Mouse (Mus musculus): Measurements from ENCODE around the gene Slc35b2. TPM values are rescaled to one million over a fixed set of nuclear protein-coding genes. Genes with fewer than 3 reads are reported as not detected.

Gene Slc35b2
- polyA plus RNA-seq, 1 experiment = 66.2 TPM

- no peak for TF ChIP-seq GATA1 (IDR thresholded peaks at IDR 0.05; ENCODE audit: low read length)
Observed at GRCm38 (mm10) chr17:45584096-45584896, 20.6 kb downstream of the Slc35b2 start.

GRCm38 (mm10) chr17:45584939-45585678 is 21.4 kb downstream of the Slc35b2 start:
- no peak for TF ChIP-seq GATA1 (IDR thresholded peaks at IDR 0.05; ENCODE audit: low read length)

- no peak for TF ChIP-seq GATA1 (IDR thresholded peaks at IDR 0.05; ENCODE audit: low read length)
Observed at GRCm38 (mm10) chr17:45585725-45586448, 22.2 kb downstream of the Slc35b2 start.

- TF ChIP-seq GATA1 (IDR thresholded peaks at IDR 0.05; ENCODE audit: low read length) = no peak
Observed at GRCm38 (mm10) chr17:45586449-45586837, 22.8 kb downstream of the Slc35b2 start.

- TF ChIP-seq GATA1 (IDR thresholded peaks at IDR 0.05; ENCODE audit: low read length) = no peak
Observed at GRCm38 (mm10) chr17:45588370-45588769, 24.7 kb downstream of the Slc35b2 start.

GRCm38 (mm10) chr17:45589236-45589635 is 25.6 kb downstream of the Slc35b2 start:
- TF ChIP-seq GATA1 (IDR thresholded peaks at IDR 0.05; ENCODE audit: low read length) = no peak

- TF ChIP-seq GATA1 (IDR thresholded peaks at IDR 0.05; ENCODE audit: low read length) = no peak
Observed at GRCm38 (mm10) chr17:45589844-45590243, 26.2 kb downstream of the Slc35b2 start.

GRCm38 (mm10) chr17:45590410-45590809 is 26.7 kb downstream of the Slc35b2 start:
- TF ChIP-seq GATA1 (IDR thresholded peaks at IDR 0.05; ENCODE audit: low read length) = no peak

- no peak for TF ChIP-seq GATA1 (IDR thresholded peaks at IDR 0.05; ENCODE audit: low read length)
Observed at GRCm38 (mm10) chr17:45591701-45592605, 28.3 kb downstream of the Slc35b2 start.

GRCm38 (mm10) chr17:45592606-45593431 is 29.1 kb downstream of the Slc35b2 start:
- TF ChIP-seq GATA1 (IDR thresholded peaks at IDR 0.05; ENCODE audit: low read length) = no peak

GRCm38 (mm10) chr17:45593479-45593878 is 29.8 kb downstream of the Slc35b2 start:
- peak; percentile 28 for TF ChIP-seq GATA1 (IDR thresholded peaks at IDR 0.05; ENCODE audit: low read length)

- no peak for TF ChIP-seq GATA1 (IDR thresholded peaks at IDR 0.05; ENCODE audit: low read length)
Observed at GRCm38 (mm10) chr17:45594195-45594594, 30.5 kb downstream of the Slc35b2 start.

GRCm38 (mm10) chr17:45594881-45595735 is 31.4 kb downstream of the Slc35b2 start:
- no peak for TF ChIP-seq GATA1 (IDR thresholded peaks at IDR 0.05; ENCODE audit: low read length)

All from G1E-ER4 (cell line).